Mouse (Mus musculus) cerebellum, adult 2 months (tissue): ENCODE results near the gene 6430548M08Rik. TPM values are rescaled to one million over a fixed set of nuclear protein-coding genes. Genes with fewer than 3 reads are reported as not detected.

Experiments
- DNase-seq, 2 experiments: peaks; one replicate each; pipeline ENCODE4 v3.0.0; 2021
- H3K27ac ChIP-seq: fragments of 200-500 bp; 2 replicates; pipeline ENCODE4 v1.5.1; 2012; ENCODE audit warnings: low read length, control low read depth, inconsistent platforms; ENCODE audit not compliant: insufficient read depth
- H3K27me3 ChIP-seq: fragments of 200-500 bp; 2 replicates; pipeline ENCODE4 v1.6.1; 2012; ENCODE audit warnings: inconsistent platforms, mild to moderate bottlenecking, low read length, moderate library complexity; ENCODE audit not compliant: control insufficient read depth, insufficient read depth
- H3K4me1 ChIP-seq: fragments of 200-500 bp; 2 replicates; pipeline ENCODE4 v1.6.1; 2011; ENCODE audit warnings: low read length; ENCODE audit not compliant: control insufficient read depth, insufficient read depth
- H3K4me3 ChIP-seq: fragments of 200-500 bp; replicated peaks from 2 replicates; pipeline ENCODE3; 2011; ENCODE audit warnings: mild to moderate bottlenecking, low read depth, low read length, control low read depth; ENCODE audit not compliant: insufficient read depth
- CTCF ChIP-seq: fragments of 200-500 bp; IDR thresholded peaks from 2 replicates; pipeline ENCODE4 v1.5.1; 2011; ENCODE audit warnings: low read depth, mild to moderate bottlenecking, control low read depth, low read length, moderate library complexity, borderline replicate concordance; ENCODE audit not compliant: insufficient read depth
- POLR2A ChIP-seq: fragments of 200-500 bp; IDR thresholded peaks from 2 replicates; pipeline ENCODE4 v1.6.1; 2011; ENCODE audit warnings: low read length, control low read depth, borderline replicate concordance; ENCODE audit not compliant: insufficient read depth
- WGBS: fragments of 180-500 bp; shearing (Covaris S2); methylation state at CpG from one replicate; pipeline ENCODE4 v1.1.7; 2018; 5-methylcytosine and 5-hydroxymethylcytosine counted together
- polyA plus RNA-seq: library from polyadenylated mRNA; depleted of rRNA; stranded (reverse); fragments of >200 nt; gene quantifications from 2 replicates; pipeline ENCODE4 v1.2.3, GENCODE M21; 2012

The 6430548M08Rik gene
- polyA plus RNA-seq, 1 experiment, result 175 TPM

- TF ChIP-seq POLR2A, result no peak
- no peak for TF ChIP-seq CTCF
- Histone ChIP-seq H3K27ac (0 out of 2 replicates have a peak overlapping the region, but pooled peaks have one; percentile 6), H3K4me3 (no peak overlapping the region), H3K27me3 (no peaks in the 10 kb centered on the region), H3K4me1 (peaks cover 31% of the 10 kb centered on the region)
- DNase-seq, result peak in 1 of 2 experiments; percentile 30
- 21% methylated on average over 9 of the region's 9 CpGs for WGBS
Observed at GRCm38 (mm10) chr8:120151151-120151550, 37.2 kb downstream of the 6430548M08Rik start.

GRCm38 (mm10) chr8:120152636-120153035 is 38.7 kb downstream of the 6430548M08Rik start:
- no peaks in the 10 kb centered on the region for H3K27me3 ChIP-seq
- peaks cover 30% of the 10 kb centered on the region for H3K4me1 ChIP-seq
- TF ChIP-seq CTCF (no peak), POLR2A (no peak)
- 13% methylated on average over 7 of the region's 7 CpGs for WGBS
- DNase-seq, result no peak
- H3K27ac ChIP-seq, result 0 out of 2 replicates have a peak overlapping the region, but pooled peaks have one; percentile 3
- no peak overlapping the region for H3K4me3 ChIP-seq

GRCm38 (mm10) chr8:120160366-120160765 is 46.4 kb downstream of the 6430548M08Rik start:
- Histone ChIP-seq H3K4me1 (peaks cover 51% of the 10 kb centered on the region), H3K27ac (peak overlapping the region; percentile 68), H3K4me3 (no peak overlapping the region), H3K27me3 (no peaks in the 10 kb centered on the region)
- DNase-seq, result peak; percentile 77 to 87
- 15% methylated on average over 8 of the region's 8 CpGs for WGBS
- TF ChIP-seq CTCF (no peak), POLR2A (no peak)

GRCm38 (mm10) chr8:120161658-120162403 is 47.9 kb downstream of the 6430548M08Rik start:
- TF ChIP-seq CTCF (no peak), POLR2A (no peak)
- Histone ChIP-seq H3K27me3 (no peaks in the 10 kb centered on the region), H3K4me1 (peaks cover 52% of the 10 kb centered on the region), H3K4me3 (no peak overlapping the region), H3K27ac (peak overlapping the region; percentile 68)
- WGBS, result 55% methylated on average over 16 of the region's 16 CpGs
- DNase-seq, result no peak

- no peak for TF ChIP-seq CTCF
- no peak for TF ChIP-seq POLR2A
- DNase-seq, result no peak
- whole genome bisulfite sequencing, result 80% methylated on average over 5 of the region's 5 CpGs
- H3K4me3 ChIP-seq, result no peak overlapping the region
- no peaks in the 10 kb centered on the region for H3K27me3 ChIP-seq
- peaks cover 56% of the 10 kb centered on the region for H3K4me1 ChIP-seq
- no peak overlapping the region for H3K27ac ChIP-seq
Observed at GRCm38 (mm10) chr8:120162404-120162752, 48.4 kb downstream of the 6430548M08Rik start.

GRCm38 (mm10) chr8:120163376-120163775 is 49.4 kb downstream of the 6430548M08Rik start:
- 90% methylated on average over 8 of the region's 8 CpGs for WGBS
- Histone ChIP-seq H3K4me3 (no peak overlapping the region), H3K27ac (no peak overlapping the region), H3K4me1 (peaks cover 65% of the 10 kb centered on the region), H3K27me3 (no peaks in the 10 kb centered on the region)
- DNase-seq, result no peak
- TF ChIP-seq CTCF (no peak), POLR2A (no peak)

- DNase-seq, result no peak
- 91% methylated on average over 5 of the region's 5 CpGs for WGBS
- Histone ChIP-seq H3K27ac (no peak overlapping the region), H3K27me3 (no peaks in the 10 kb centered on the region), H3K4me1 (peaks cover 61% of the 10 kb centered on the region), H3K4me3 (no peak overlapping the region)
- TF ChIP-seq CTCF (no peak), POLR2A (no peak)
Observed at GRCm38 (mm10) chr8:120164026-120164425, 50.1 kb downstream of the 6430548M08Rik start.

- TF ChIP-seq POLR2A (no peak), CTCF (no peak)
- Histone ChIP-seq H3K4me1 (peaks cover 30% of the 10 kb centered on the region), H3K27ac (no peak overlapping the region), H3K27me3 (no peaks in the 10 kb centered on the region), H3K4me3 (no peak overlapping the region)
- peak; percentile 76 to 81 for DNase-seq
- whole genome bisulfite sequencing, result 8% methylated on average over 8 of the region's 8 CpGs
Observed at GRCm38 (mm10) chr8:120167136-120167535, 53.2 kb downstream of the 6430548M08Rik start.
